Mouse (Mus musculus): ENCODE data around the gene Rhot1.
A peak's percentile ranks its signal among the peaks of the same experiment; 100 is the strongest.

The Rhot1 gene

GRCm38 (mm10) chr11:80287150-80287549 is 78.3 kb downstream of the Rhot1 start:
- peak; percentile 77 for DNase-seq (ENCODE audit: low read depth, low spot score)

GRCm38 (mm10) chr11:80289701-80290445 is 81.1 kb downstream of the Rhot1 start:
- DNase-seq (ENCODE audit: low read depth, low spot score) = no peak

- peak; percentile 26 for DNase-seq (ENCODE audit: low read depth, low spot score)
Observed at GRCm38 (mm10) chr11:80291004-80291403, 82.2 kb downstream of the Rhot1 start.

- DNase-seq (ENCODE audit: low read depth, low spot score) = no peak
Observed at GRCm38 (mm10) chr11:80292463-80292862, 83.6 kb downstream of the Rhot1 start.

GRCm38 (mm10) chr11:80295066-80295465 is 86.2 kb downstream of the Rhot1 start:
- DNase-seq (ENCODE audit: low read depth, low spot score) = peak; percentile 63

- no peak for DNase-seq (ENCODE audit: low read depth, low spot score)
Observed at GRCm38 (mm10) chr11:80295785-80296184, 87.0 kb downstream of the Rhot1 start.

GRCm38 (mm10) chr11:80299513-80300235 is 90.9 kb downstream of the Rhot1 start:
- DNase-seq (ENCODE audit: low read depth, low spot score) = no peak

- no peak for DNase-seq (ENCODE audit: low read depth, low spot score)
Observed at GRCm38 (mm10) chr11:80300551-80301315, 91.9 kb downstream of the Rhot1 start, which contains the start of gene Rhbdl3. Gene Rhbdl3 (plus strand): TSS chr11:80300912.

GRCm38 (mm10) chr11:80301316-80302045 is 92.7 kb downstream of the Rhot1 start:
- DNase-seq (ENCODE audit: low read depth, low spot score) = peak; percentile 20

GRCm38 (mm10) chr11:80302046-80302390 is 93.2 kb downstream of the Rhot1 start:
- no peak for DNase-seq (ENCODE audit: low read depth, low spot score)

GRCm38 (mm10) chr11:80302536-80302935 is 93.7 kb downstream of the Rhot1 start:
- DNase-seq (ENCODE audit: low read depth, low spot score) = no peak

- DNase-seq (ENCODE audit: low read depth, low spot score) = no peak
Observed at GRCm38 (mm10) chr11:80303746-80304145, 94.9 kb downstream of the Rhot1 start.

GRCm38 (mm10) chr11:80304846-80305245 is 96.0 kb downstream of the Rhot1 start:
- DNase-seq (ENCODE audit: low read depth, low spot score) = no peak

GRCm38 (mm10) chr11:80308537-80308936 is 99.7 kb downstream of the Rhot1 start:
- no peak for DNase-seq (ENCODE audit: low read depth, low spot score)

GRCm38 (mm10) chr11:80311271-80311670 is 102.5 kb downstream of the Rhot1 start:
- DNase-seq (ENCODE audit: low read depth, low spot score) = no peak

- DNase-seq (ENCODE audit: low read depth, low spot score) = no peak
Observed at GRCm38 (mm10) chr11:80312049-80312448, 103.2 kb downstream of the Rhot1 start.

- DNase-seq (ENCODE audit: low read depth, low spot score) = no peak
Observed at GRCm38 (mm10) chr11:80312565-80312964, 103.7 kb downstream of the Rhot1 start.

- no peak for DNase-seq (ENCODE audit: low read depth, low spot score)
Observed at GRCm38 (mm10) chr11:80313462-80313861, 104.6 kb downstream of the Rhot1 start.

- no peak for DNase-seq (ENCODE audit: low read depth, low spot score)
Observed at GRCm38 (mm10) chr11:80313944-80314343, 105.1 kb downstream of the Rhot1 start.

- DNase-seq (ENCODE audit: low read depth, low spot score) = no peak
Observed at GRCm38 (mm10) chr11:80315743-80316639, 107.2 kb downstream of the Rhot1 start.
